Comparison of ENCODE assay signal across 9 mouse cellular contexts in the genomic region with DNA sequence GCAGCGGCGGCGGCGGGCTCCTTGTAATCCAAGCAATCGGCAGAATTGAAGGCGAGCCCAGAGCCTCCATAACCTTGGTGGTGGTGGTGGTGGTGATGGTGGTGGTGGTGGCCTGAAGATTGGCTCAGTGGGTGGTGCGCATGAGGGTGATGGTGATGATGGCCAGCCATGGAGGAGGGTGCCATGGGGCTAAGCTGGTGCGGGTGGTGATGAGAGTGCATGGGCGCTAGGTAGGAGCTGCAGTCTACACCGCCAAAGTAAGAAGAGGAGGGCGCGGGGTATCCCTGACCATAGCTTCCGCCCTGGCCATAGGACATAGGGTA. TPM values are rescaled to one million over a fixed set of nuclear protein-coding genes. Genes with fewer than 3 reads are reported as not detected.
DNase-seq lines count a peak whose midpoint lies in the region; ATAC-seq and TF ChIP-seq lines count a peak whose summit lies in the region.
"Had no signal": no experiment of that assay in that cellular context is flagged by ENCODE, and none has a peak within 500 bp of the region (broad histone marks: within the 10 kb centered on the region; RNA-seq: fewer than 3 reads in every experiment).

No protein-coding gene starts in this region.

- peaks cover 8% of the 10 kb centered on the region for H3K4me1 ChIP-seq in embryonic facial prominence, embryonic 11.5 days (ENCODE audit: control insufficient read depth, insufficient read depth, low read length)
- peaks cover 25% of the 10 kb centered on the region for H3K4me1 ChIP-seq in hindbrain, embryonic 12.5 days
- H3K4me1 ChIP-seq in midbrain, embryonic 12.5 days: peaks cover 62% of the 10 kb centered on the region

- H3K9me3 ChIP-seq in embryonic facial prominence, embryonic 11.5 days (replicated peaks; ENCODE audit: control insufficient read depth, low read length): no peaks in the 10 kb centered on the region
- H3K9me3 ChIP-seq in hindbrain, embryonic 12.5 days (replicated peaks): no peaks in the 10 kb centered on the region
- no peaks in the 10 kb centered on the region for H3K9me3 ChIP-seq in midbrain, embryonic 12.5 days
- H3K9me3 ChIP-seq: liver, embryonic 15.5 days had no signal

- peak overlapping the region; percentile 43; the same call in 1 of the 2 replicates for H3K27ac ChIP-seq in layer of hippocampus, adult 2 months
- no peak overlapping the region for H3K27ac ChIP-seq in embryonic facial prominence, embryonic 11.5 days (replicated peaks; ENCODE audit: low read depth, low read length)
- H3K27ac ChIP-seq in hindbrain, embryonic 12.5 days: no peak overlapping the region
- H3K27ac ChIP-seq in midbrain, embryonic 12.5 days (replicated peaks): peak overlapping the region; percentile 96
- H3K27ac ChIP-seq: liver, embryonic 15.5 days had no signal

- peak overlapping the region; percentile 56 for H3K4me2 ChIP-seq in embryonic facial prominence, embryonic 11.5 days (ENCODE audit: low read depth, low read length)
- H3K4me2 ChIP-seq in hindbrain, embryonic 12.5 days (replicated peaks): peak overlapping the region; percentile 40
- peak overlapping the region; percentile 83 for H3K4me2 ChIP-seq in midbrain, embryonic 12.5 days (replicated peaks)

- H3K36me3 ChIP-seq in embryonic facial prominence, embryonic 11.5 days (replicated peaks; ENCODE audit: control insufficient read depth, insufficient read depth, low read depth, low read length): no peaks in the 10 kb centered on the region
- no peaks in the 10 kb centered on the region for H3K36me3 ChIP-seq in hindbrain, embryonic 12.5 days
- peaks cover 14% of the 10 kb centered on the region for H3K36me3 ChIP-seq in midbrain, embryonic 12.5 days
- H3K36me3 ChIP-seq: liver, embryonic 15.5 days had no signal

- peaks cover 65% of the 10 kb centered on the region for H3K27me3 ChIP-seq in embryonic facial prominence, embryonic 11.5 days (ENCODE audit: control insufficient read depth, insufficient read depth, low read length)
- H3K27me3 ChIP-seq in hindbrain, embryonic 12.5 days: peaks cover 92% of the 10 kb centered on the region
- peaks cover 71% of the 10 kb centered on the region for H3K27me3 ChIP-seq in midbrain, embryonic 12.5 days

- peak overlapping the region; percentile 6 for H3K9ac ChIP-seq in embryonic facial prominence, embryonic 11.5 days (replicated peaks; ENCODE audit: low read length)
- no peak overlapping the region for H3K9ac ChIP-seq in hindbrain, embryonic 12.5 days
- peak overlapping the region; percentile 93 for H3K9ac ChIP-seq in midbrain, embryonic 12.5 days (replicated peaks)
- H3K9ac ChIP-seq: liver, embryonic 15.5 days had no signal

- no peak for ATAC-seq in embryonic facial prominence, embryonic 11.5 days (replicated peaks; ENCODE audit: insufficient number of reproducible peaks, low FRiP score, low TSS enrichment, low read depth)
- no peak for ATAC-seq in hindbrain, embryonic 12.5 days (ENCODE audit: low FRiP score)
- peak; percentile 8; the same call in 1 of the 2 replicates for ATAC-seq in midbrain, embryonic 12.5 days (ENCODE audit: low FRiP score, low read depth)

- 3% methylated on average over 13 of the region's 13 CpGs for WGBS in embryonic facial prominence, embryonic 11.5 days
- 3% methylated on average over 13 of the region's 13 CpGs for WGBS in hindbrain, embryonic 12.5 days
- WGBS in midbrain, embryonic 12.5 days: 8% methylated on average over 13 of the region's 13 CpGs

- no peak for TF ChIP-seq CTCF in layer of hippocampus, adult 2 months (conservative IDR thresholded peaks at IDR 0.05)

- peak overlapping the region; percentile 40 for H3K4me3 ChIP-seq in layer of hippocampus, adult 2 months
- peak overlapping the region; percentile 32 for H3K4me3 ChIP-seq in embryonic facial prominence, embryonic 11.5 days (ENCODE audit: low read depth, low read length)
- H3K4me3 ChIP-seq in hindbrain, embryonic 12.5 days: peak overlapping the region; percentile 19; the same call in 1 of the 2 replicates
- peak overlapping the region; percentile 79 for H3K4me3 ChIP-seq in midbrain, embryonic 12.5 days
- H3K4me3 ChIP-seq: liver, embryonic 15.5 days had no signal

- no peak for DNase-seq in layer of hippocampus, adult 2 months (ENCODE audit: low spot score in 2 of 2)
- DNase-seq in layer of hippocampus, adult 9-10 months (ENCODE audit: low spot score): no peak
- DNase-seq in embryonic facial prominence, embryonic 11.5 days (ENCODE audit: low spot score): no peak
- DNase-seq in cerebellum, postnatal 4 days (ENCODE audit: low spot score in 2 of 2): no peak
- no peak for DNase-seq in cerebellum, adult 18-20 months
- DNase-seq in cerebellum, adult 8-10 months: no peak

RNA-seq across cellular contexts. Expression of a gene that starts 6.4 kb away (rescaled TPM):
- total RNA-seq in layer of hippocampus, adult 2 months (2021): 1 to 10 TPM; 3.6 to 4.2 TPM
- polyA plus RNA-seq in embryonic facial prominence, embryonic 11.5 days (2014; fragmentation: Nextera tagmentation; extraction: Ambion mirVana): 5.9 and 9.4 TPM in 2 replicates
- 3.4 and 3.6 TPM in 2 replicates for polyA plus RNA-seq in hindbrain, embryonic 12.5 days (2016; fragmentation: Nextera tagmentation; extraction: Ambion mirVana)
- polyA plus RNA-seq in midbrain, embryonic 12.5 days (2016; fragmentation: Nextera tagmentation; extraction: Ambion mirVana): 26.8 and 42.7 TPM in 2 replicates
- polyA plus RNA-seq: liver, embryonic 15.5 days had no signal

Comparison
In these comparisons a context has a peak if more than half of its experiments do, and no peak if none do; other contexts are left out.
1. H3K27ac ChIP-seq: peak in layer of hippocampus, adult 2 months (single experiment) and midbrain, embryonic 12.5 days (single experiment); none in embryonic facial prominence, embryonic 11.5 days (single experiment) and hindbrain, embryonic 12.5 days (single experiment).
2. H3K4me3 ChIP-seq: peak in every context shown above with its lines; median percentile 79 in midbrain, embryonic 12.5 days; 40 in layer of hippocampus, adult 2 months; 32 in embryonic facial prominence, embryonic 11.5 days; 19 in hindbrain, embryonic 12.5 days.
3. Peak in every context shown above with its lines, with median percentiles within 50 percentile points of each other: H3K4me2 ChIP-seq.